Mouse (Mus musculus) olfactory bulb, adult 2 months (tissue): ENCODE results near the gene Cdc37l1.

Experiments used
- CTCF ChIP-seq: fragments of 200-500 bp; IDR thresholded peaks from 2 replicates; pipeline ENCODE4 v1.5.1; 2012; ENCODE audit warnings: low read depth, mild to moderate bottlenecking, low read length, moderate library complexity; ENCODE audit not compliant: insufficient read depth
- POLR2A ChIP-seq: fragments of 200-500 bp; IDR thresholded peaks from 2 replicates; pipeline ENCODE4 v1.6.1; 2012; ENCODE audit warnings: mild to moderate bottlenecking, low read depth, low read length, moderate library complexity; ENCODE audit not compliant: insufficient read depth

DNA sequence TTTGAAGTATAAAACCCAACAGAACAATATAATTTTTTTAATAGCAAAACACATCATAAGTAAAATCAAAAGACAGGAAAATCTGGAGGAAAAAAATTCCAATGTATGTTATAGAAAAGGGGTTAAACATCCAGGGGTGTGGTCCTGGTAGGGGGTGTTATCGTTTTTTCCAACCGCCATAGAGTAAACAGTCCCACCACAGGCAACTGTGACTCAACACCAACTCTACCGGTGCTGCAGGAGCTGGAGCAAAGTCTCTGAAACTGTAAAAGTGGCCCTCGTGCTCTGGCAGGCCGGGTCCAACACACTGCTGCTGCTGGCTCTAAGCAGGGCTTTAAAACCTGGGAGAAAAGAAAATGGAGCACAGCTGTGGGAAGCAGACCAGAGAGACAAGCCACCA, 68.6 kb downstream of the Cdc37l1 start:
- no peak for TF ChIP-seq CTCF
- TF ChIP-seq POLR2A: no peak
